Mouse (Mus musculus): ENCODE data around the gene Dennd2a. TPM values are rescaled to one million over a fixed set of nuclear protein-coding genes. Genes with fewer than 3 reads are reported as not detected.
A peak's percentile ranks its signal among the peaks of the same experiment; 100 is the strongest.

Dennd2a gene
- total RNA-seq, 2 experiments from 2014 or later = 37.6 to 38.9 TPM

- no peak for DNase-seq (ENCODE audit: low spot score in 2 of 2)
These were observed 587 bp downstream of the Dennd2a start for GRCm38 (mm10) chr6:39556900-39557659.

GRCm38 (mm10) chr6:39555648-39555945 lies 2.1 kb downstream of the Dennd2a start:
- DNase-seq (ENCODE audit: low spot score in 2 of 2) = no peak

GRCm38 (mm10) chr6:39554888-39555647 lies 2.6 kb downstream of the Dennd2a start:
- DNase-seq (ENCODE audit: low spot score in 2 of 2) = no peak

- DNase-seq (ENCODE audit: low spot score in 2 of 2) = no peak
These were observed 5.6 kb downstream of the Dennd2a start for GRCm38 (mm10) chr6:39551981-39552636.

GRCm38 (mm10) chr6:39548030-39548429 lies 9.6 kb downstream of the Dennd2a start:
- no peak for DNase-seq (ENCODE audit: low spot score in 2 of 2)

GRCm38 (mm10) chr6:39545474-39545873 lies 12.2 kb downstream of the Dennd2a start:
- peak in 1 of 2 experiments; percentile 48 for DNase-seq (ENCODE audit: low spot score in 2 of 2)

- DNase-seq (ENCODE audit: low spot score in 2 of 2) = no peak
These were observed 13.8 kb downstream of the Dennd2a start for GRCm38 (mm10) chr6:39543769-39544420.

GRCm38 (mm10) chr6:39542631-39543597 lies 14.8 kb downstream of the Dennd2a start:
- peak in 1 of 2 experiments; percentile 44 for DNase-seq (ENCODE audit: low spot score in 2 of 2)

GRCm38 (mm10) chr6:39540563-39540962 lies 17.1 kb downstream of the Dennd2a start:
- no peak for DNase-seq (ENCODE audit: low spot score in 2 of 2)

GRCm38 (mm10) chr6:39539679-39540155 lies 17.9 kb downstream of the Dennd2a start:
- no peak for DNase-seq (ENCODE audit: low spot score in 2 of 2)

GRCm38 (mm10) chr6:39538227-39538626 lies 19.4 kb downstream of the Dennd2a start:
- no peak for DNase-seq (ENCODE audit: low spot score in 2 of 2)

GRCm38 (mm10) chr6:39537276-39537675 lies 20.4 kb downstream of the Dennd2a start:
- no peak for DNase-seq (ENCODE audit: low spot score in 2 of 2)

- no peak for DNase-seq (ENCODE audit: low spot score in 2 of 2)
These were observed 21.0 kb downstream of the Dennd2a start for GRCm38 (mm10) chr6:39536621-39537020.

GRCm38 (mm10) chr6:39534944-39535343 lies 22.7 kb downstream of the Dennd2a start:
- no peak for DNase-seq (ENCODE audit: low spot score in 2 of 2)

GRCm38 (mm10) chr6:39528671-39529535 lies 28.8 kb downstream of the Dennd2a start:
- peak; percentile 61 to 86 for DNase-seq (ENCODE audit: low spot score in 2 of 2)

GRCm38 (mm10) chr6:39527811-39528210 lies 29.9 kb downstream of the Dennd2a start:
- peak in 1 of 2 experiments; percentile 80 for DNase-seq (ENCODE audit: low spot score in 2 of 2)

GRCm38 (mm10) chr6:39527337-39527784 lies 30.3 kb downstream of the Dennd2a start:
- DNase-seq (ENCODE audit: low spot score in 2 of 2) = peak in 1 of 2 experiments; percentile 55

- no peak for DNase-seq (ENCODE audit: low spot score in 2 of 2)
These were observed 30.9 kb downstream of the Dennd2a start for GRCm38 (mm10) chr6:39526797-39527196.

- no peak for DNase-seq (ENCODE audit: low spot score in 2 of 2)
These were observed 34.5 kb downstream of the Dennd2a start for GRCm38 (mm10) chr6:39523161-39523560.
